Mouse (Mus musculus) central nervous system, embryonic 18 days (tissue): Measurements from ENCODE around the gene Mmrn1. TPM values are rescaled to one million over a fixed set of nuclear protein-coding genes. Genes with fewer than 3 reads are reported as not detected.

Source experiments
- polyA plus RNA-seq: library from polyadenylated mRNA; depleted of rRNA; stranded (reverse); fragments of >200 nt; gene quantifications from 2 replicates; pipeline ENCODE4 v1.2.3, GENCODE M21; 2012; rRNA removed

The Mmrn1 gene
- polyA plus RNA-seq, result 1.1 and 1.2 TPM in 2 replicates

GRCm38 (mm10) chr6:60924676-60925075 lies at the start of gene Mmrn1:
Gene Mmrn1, plus strand, starts transcription at chr6:60924976.

Other genes starting within 250 kb of the Mmrn1 start
- 236 and 249 TPM in 2 replicates for gene Snca, start 95.1 kb upstream of the Mmrn1 start, polyA plus RNA-seq